Mouse (Mus musculus) embryonic facial prominence, embryonic 13.5 days (tissue): Measurements from ENCODE around the gene Ctf2. TPM values are rescaled to one million over a fixed set of nuclear protein-coding genes. Genes with fewer than 3 reads are reported as not detected.
"Not testable (repeated sequence)": the region's sequence is repeated elsewhere in the genome, so short reads cannot be mapped to it uniquely, and the experiment has no call there.

Experiments used
- ATAC-seq: fragments of 200-750 bp; cut with Nextera tagmentation; 2 replicates; pipeline ENCODE4 v1.8.0; 2017; ENCODE audit warnings: low read depth; ENCODE audit not compliant: insufficient number of reproducible peaks, insufficient read depth, low FRiP score, low TSS enrichment
- H3K27ac ChIP-seq: fragments of 300-500 bp; sonication (generic); 2 replicates; pipeline ENCODE4 v1.5.1; 2015; ENCODE audit warnings: moderate library complexity, mild to moderate bottlenecking, inconsistent platforms
- H3K27me3 ChIP-seq: fragments of 300-500 bp; sonication (generic); 2 replicates; pipeline ENCODE4 v1.6.1; 2015; ENCODE audit warnings: mild to moderate bottlenecking, inconsistent platforms
- H3K36me3 ChIP-seq: fragments of 300-500 bp; sonication (generic); 2 replicates; pipeline ENCODE4 v1.6.1; 2015; ENCODE audit warnings: mild to moderate bottlenecking, inconsistent platforms
- H3K4me1 ChIP-seq: fragments of 300-500 bp; sonication (generic); 2 replicates; pipeline ENCODE4 v1.6.1; 2015; ENCODE audit warnings: inconsistent platforms
- H3K4me2 ChIP-seq: fragments of 300-500 bp; sonication (generic); 2 replicates; pipeline ENCODE4 v1.6.1; 2015; ENCODE audit warnings: moderate library complexity, mild to moderate bottlenecking, inconsistent platforms
- H3K4me3 ChIP-seq: fragments of 300-500 bp; sonication (generic); 2 replicates; pipeline ENCODE4 v1.5.1; 2015; ENCODE audit warnings: mild to moderate bottlenecking, inconsistent platforms
- H3K9ac ChIP-seq: fragments of 300-500 bp; sonication (generic); 2 replicates; pipeline ENCODE4 v1.6.1; 2015; ENCODE audit warnings: mild to moderate bottlenecking, inconsistent platforms
- H3K9me3 ChIP-seq: fragments of 300-500 bp; sonication (generic); 2 replicates; pipeline ENCODE4 v1.6.1; 2016; ENCODE audit warnings: inconsistent platforms
- WGBS: fragments of 180-500 bp; shearing (Covaris S2); methylation state at CpG from one replicate; pipeline ENCODE4 v1.1.7; 2015; ENCODE audit warnings: mixed read lengths; 5-methylcytosine and 5-hydroxymethylcytosine counted together
- polyA plus RNA-seq: library from polyadenylated mRNA; unstranded; fragments of >200 nt; fragmentation: Nextera tagmentation; extraction: Ambion mirVana; gene quantifications from 2 replicates; pipeline ENCODE4 v1.2.1, GENCODE M21; 2015

The Ctf2 gene
- 0.60 and 0.69 TPM in 2 replicates for polyA plus RNA-seq

DNA sequence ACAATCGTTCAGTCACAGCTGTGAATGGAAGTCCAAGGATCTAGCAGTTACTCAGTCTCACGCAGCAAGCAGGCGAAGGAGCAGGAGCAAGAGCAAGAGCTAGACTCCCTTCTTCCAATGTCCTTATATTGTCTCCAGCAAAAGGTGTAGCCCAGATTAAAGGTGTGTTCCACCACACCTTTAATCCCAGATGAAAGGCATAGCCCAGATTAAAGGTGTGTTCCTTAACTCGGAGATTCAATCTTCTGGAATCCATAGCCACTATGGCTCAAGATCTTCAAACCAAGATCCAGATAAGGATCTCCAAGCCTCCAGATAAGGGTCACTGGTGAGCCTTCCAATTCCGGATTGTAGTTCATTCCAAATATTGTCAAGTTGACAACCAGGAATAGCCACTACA is at the start of gene Ctf2:
TSS of gene Ctf2 (minus strand) at position 101 of the 400 bp plus-strand sequence.
- H3K36me3 ChIP-seq, H3K4me3 ChIP-seq, H3K4me1 ChIP-seq, H3K9me3 ChIP-seq, H3K9ac ChIP-seq, H3K27ac ChIP-seq, H3K4me2 ChIP-seq, H3K27me3 ChIP-seq, ATAC-seq: not testable (repeated sequence)
- no CpG with 5 or more reads among the region's 5 CpGs for WGBS

DNA sequence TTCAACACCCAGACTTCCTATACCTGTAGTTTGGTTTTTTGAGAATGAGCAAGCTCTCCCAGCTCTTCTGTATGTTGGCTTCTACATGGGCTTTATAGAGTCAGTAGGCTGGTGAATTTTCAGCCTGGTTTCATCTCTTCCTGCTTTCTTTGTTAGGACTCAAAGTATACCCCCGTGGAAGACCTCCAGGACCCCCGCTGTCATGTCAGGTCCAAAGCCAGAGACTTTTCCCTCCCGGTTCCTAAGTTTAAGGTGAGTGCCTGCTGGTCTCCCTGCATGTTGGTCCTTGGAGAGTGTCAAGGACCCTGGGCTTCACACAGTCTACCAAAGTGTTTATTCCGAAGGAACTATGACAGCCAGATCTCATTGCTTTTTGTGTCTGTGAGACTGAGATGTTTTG is 46.4 kb upstream of the Ctf2 start:
- Histone ChIP-seq H3K4me1 (peaks cover 21% of the 10 kb centered on the region), H3K36me3 (peaks cover 44% of the 10 kb centered on the region), H3K4me2 (peak overlapping the region; percentile 89), H3K27me3 (no peaks in the 10 kb centered on the region), H3K27ac (no peak overlapping the region), H3K9ac (peak overlapping the region; percentile 92), H3K9me3 (no peaks in the 10 kb centered on the region), H3K4me3 (peak overlapping the region; percentile 80)
- ATAC-seq: no peak
- WGBS: 75% methylated on average over 4 of the region's 4 CpGs

DNA sequence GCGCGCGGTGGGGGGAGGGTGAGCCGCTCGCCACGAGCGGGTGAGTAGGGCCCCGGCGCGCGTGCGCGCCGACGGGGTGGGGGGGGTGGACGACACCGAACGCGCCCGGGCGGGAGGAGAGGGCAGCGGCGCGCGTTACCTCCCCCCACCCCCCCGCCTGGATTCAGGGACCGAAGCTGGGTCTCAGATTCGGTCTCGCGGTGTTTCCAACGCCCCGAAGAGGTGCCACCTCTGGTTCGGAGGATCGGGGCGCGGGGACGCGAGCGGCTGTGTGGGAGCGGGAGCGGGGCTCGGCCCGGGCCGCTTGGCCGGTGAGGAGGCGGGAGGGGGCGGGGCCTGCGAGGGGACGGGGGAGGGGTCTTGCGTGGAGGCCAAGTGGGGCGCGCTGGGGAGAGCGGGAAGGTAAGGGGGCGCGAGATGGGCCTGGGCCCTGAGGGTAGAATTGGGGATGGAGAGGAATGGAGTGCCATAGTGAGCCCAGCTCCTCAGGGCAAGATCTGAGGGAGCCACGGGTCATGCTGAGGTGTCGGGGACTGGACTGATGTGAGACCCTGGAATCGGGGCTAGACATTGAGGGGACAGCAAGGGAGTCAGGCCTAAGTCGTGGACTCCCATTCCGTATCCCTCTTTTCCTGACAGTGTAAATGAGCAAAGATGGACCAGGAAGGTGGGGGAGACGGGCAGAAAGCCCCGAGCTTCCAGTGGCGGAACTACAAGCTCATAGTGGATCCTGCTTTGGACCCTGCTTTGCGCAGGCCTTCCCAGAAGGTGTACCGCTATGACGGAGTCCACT is 45.7 kb upstream of the Ctf2 start:
- peak; percentile 32; the same call in 1 of the 2 replicates for ATAC-seq
- no peaks in the 10 kb centered on the region for H3K9me3 ChIP-seq
- peaks cover 21% of the 10 kb centered on the region for H3K4me1 ChIP-seq
- peak overlapping the region; percentile 98 for H3K27ac ChIP-seq
- peak overlapping the region; percentile 92 for H3K9ac ChIP-seq
- H3K4me3 ChIP-seq: peak overlapping the region; percentile 80
- peaks cover 39% of the 10 kb centered on the region for H3K36me3 ChIP-seq
- 2% methylated on average over 50 of the region's 66 CpGs for WGBS
- H3K27me3 ChIP-seq: no peaks in the 10 kb centered on the region
- H3K4me2 ChIP-seq: peak overlapping the region; percentile 89

DNA sequence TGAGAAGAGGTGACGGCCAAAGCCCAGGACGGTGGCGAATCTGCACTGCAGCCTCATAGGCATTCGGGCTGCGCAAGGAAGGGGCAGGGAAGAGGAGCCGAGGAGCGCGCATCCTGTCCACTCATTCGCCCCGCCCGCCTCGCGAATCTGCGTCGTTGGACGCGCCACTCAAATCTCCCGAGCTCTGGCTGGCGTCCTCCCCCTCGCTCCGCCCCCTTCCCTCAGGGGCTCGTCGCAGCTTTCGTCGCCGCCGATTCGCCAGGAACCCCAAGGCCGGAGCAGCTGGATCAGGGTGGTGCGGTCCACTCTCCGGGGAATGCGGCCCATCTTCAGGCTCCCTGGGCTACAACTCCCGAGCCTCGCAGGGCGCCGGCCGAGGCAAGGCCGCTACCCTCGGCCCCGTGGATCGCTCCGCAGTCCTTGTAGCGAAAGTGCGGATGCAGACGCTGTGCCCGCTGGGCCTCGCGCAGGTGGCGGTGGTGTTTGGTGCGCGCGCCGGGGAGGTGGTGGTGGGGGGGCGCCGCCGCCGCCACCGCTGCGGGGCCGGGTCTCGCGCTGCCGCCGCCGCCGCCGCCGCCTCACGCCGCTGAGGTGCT is 45.0 kb upstream of the Ctf2 start:
- Histone ChIP-seq H3K27me3 (no peaks in the 10 kb centered on the region), H3K4me2 (peak overlapping the region; percentile 89), H3K4me1 (peaks cover 21% of the 10 kb centered on the region), H3K9me3 (no peaks in the 10 kb centered on the region), H3K4me3 (peak overlapping the region; percentile 80), H3K27ac (peak overlapping the region; percentile 98), H3K36me3 (peaks cover 32% of the 10 kb centered on the region), H3K9ac (peak overlapping the region; percentile 92)
- peak; percentile 85 for ATAC-seq
- WGBS: under 1% methylated on average over 69 of the region's 70 CpGs

DNA sequence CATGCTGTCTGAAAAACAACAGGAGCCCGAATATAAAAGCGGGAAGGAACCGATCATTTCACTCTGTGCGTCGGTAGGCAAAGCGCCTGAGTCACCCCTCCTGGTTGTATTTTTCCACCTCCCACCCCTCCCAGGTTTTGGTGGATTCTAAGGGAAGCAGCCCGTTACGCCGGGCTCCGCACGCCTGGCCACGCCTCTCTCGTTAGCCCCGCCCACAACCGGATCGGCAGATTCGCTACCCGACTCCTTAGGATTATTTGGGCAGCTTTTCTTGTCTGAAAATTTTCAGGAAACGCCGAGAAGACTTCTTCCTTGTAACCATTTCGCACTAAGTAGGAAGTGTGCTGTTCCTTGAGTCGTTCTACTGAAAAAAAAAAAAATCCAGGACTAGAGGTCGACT is 44.5 kb upstream of the Ctf2 start, which contains the start of gene Setd1a:
TSS of gene Setd1a (plus strand) at position 245 of the 400 bp plus-strand sequence.
- ATAC-seq: peak; percentile 34; the same call in 1 of the 2 replicates
- peak within 1 kb of the TSS; percentile 89 for H3K4me2 ChIP-seq
- peaks cover 27% of the 10 kb centered on the region for H3K36me3 ChIP-seq
- no peaks in the 10 kb centered on the region for H3K9me3 ChIP-seq
- H3K4me1 ChIP-seq: peaks cover 21% of the 10 kb centered on the region
- H3K9ac ChIP-seq: peak within 1 kb of the TSS; percentile 92
- no peaks in the 10 kb centered on the region for H3K27me3 ChIP-seq
- peak within 1 kb of the TSS; percentile 80 for H3K4me3 ChIP-seq
- under 1% methylated on average over 23 of the region's 23 CpGs for WGBS
- H3K27ac ChIP-seq: peak within 1 kb of the TSS; percentile 98

DNA sequence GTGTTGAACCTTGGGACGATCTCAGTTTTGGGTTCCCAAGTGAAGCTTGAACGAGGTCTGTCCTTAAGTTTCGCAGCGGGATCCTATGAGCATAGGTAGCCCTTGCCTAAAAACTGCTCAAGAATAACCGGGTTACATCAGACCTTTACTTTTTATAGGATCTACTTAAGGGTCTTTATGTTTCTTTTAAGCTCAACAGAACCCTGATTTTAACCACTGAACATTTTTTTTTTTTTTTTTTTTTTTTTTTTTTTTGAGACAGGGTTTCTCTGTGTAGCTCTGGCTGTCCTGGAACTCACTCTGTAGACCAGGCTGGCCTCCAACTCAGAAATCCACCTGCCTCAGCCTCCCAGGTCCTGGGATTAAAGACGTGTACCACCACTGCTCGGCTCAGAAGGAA is 43.9 kb upstream of the Ctf2 start:
- not testable (repeated sequence) for ATAC-seq, H3K27me3 ChIP-seq, H3K9me3 ChIP-seq
- peaks cover 27% of the 10 kb centered on the region for H3K4me1 ChIP-seq
- WGBS: 69% methylated on average over 7 of the region's 7 CpGs
- peaks cover 21% of the 10 kb centered on the region for H3K36me3 ChIP-seq
- peak overlapping the region; percentile 80 for H3K4me3 ChIP-seq
- H3K9ac ChIP-seq: peak overlapping the region; percentile 92
- H3K27ac ChIP-seq: peak overlapping the region; percentile 98
- peak overlapping the region; percentile 89 for H3K4me2 ChIP-seq

DNA sequence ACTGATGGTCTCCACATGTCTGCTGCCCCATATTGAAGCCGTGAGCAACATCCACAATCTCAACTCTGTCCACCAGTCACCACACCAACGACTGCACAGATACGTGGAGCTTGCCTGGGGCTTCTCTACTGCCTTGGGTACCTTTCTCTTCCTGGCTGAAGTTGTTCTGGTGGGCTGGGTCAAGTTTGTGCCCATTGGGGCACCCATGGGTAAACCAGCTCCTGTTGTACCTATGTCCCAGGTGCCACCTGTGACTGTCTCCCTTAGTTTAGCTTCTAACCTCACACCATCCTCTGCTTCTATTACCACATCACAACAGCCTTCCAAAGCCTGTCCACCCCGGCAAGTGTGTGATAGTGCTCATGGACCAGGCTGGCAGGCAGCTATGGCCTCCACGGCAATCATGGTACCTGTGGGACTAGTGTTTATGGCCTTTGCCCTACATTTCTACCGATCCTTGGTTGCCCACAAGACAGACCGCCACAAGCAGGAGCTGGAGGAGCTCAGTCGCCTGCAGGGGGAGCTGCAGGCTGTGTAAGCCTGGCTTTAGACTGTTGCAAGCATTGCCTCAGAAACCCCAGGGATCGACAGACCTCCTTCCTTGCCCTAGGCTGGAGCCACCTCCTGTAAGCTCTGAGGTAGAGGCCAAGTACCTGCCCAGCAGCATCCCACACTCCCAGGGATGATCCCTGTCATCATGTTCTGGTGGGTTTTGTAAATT is 41.9 kb upstream of the Ctf2 start:
- H3K4me3 ChIP-seq: no peak overlapping the region
- H3K9me3 ChIP-seq: no peaks in the 10 kb centered on the region
- no peak overlapping the region for H3K4me2 ChIP-seq
- WGBS: 39% methylated on average over 9 of the region's 9 CpGs
- H3K36me3 ChIP-seq: 0 out of 2 replicates have a peak, but pooled peaks cover 5% of the 10 kb centered on the region
- no peak overlapping the region for H3K27ac ChIP-seq
- no peak for ATAC-seq
- H3K27me3 ChIP-seq: no peaks in the 10 kb centered on the region
- peaks cover 36% of the 10 kb centered on the region for H3K4me1 ChIP-seq
- H3K9ac ChIP-seq: no peak overlapping the region

DNA sequence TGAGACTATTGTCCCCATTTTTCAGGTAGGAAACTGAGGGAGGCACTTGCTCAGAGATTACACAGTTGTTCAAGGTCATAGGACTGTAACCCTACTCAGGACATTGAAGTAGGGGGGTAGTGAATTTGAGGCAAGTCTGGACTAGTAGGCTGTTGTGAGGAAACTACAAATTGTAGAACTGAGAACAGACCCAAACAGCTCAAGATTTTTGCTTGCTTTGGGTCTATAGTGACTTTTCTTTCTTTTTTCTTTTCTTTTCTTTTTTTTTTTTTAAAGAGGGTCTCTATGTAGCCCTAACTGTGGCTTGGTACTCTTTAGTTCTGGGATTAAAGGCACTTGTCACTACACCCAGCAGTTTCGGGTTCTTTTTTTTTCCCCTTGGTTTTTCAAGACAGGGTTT is 40.6 kb upstream of the Ctf2 start:
- Histone ChIP-seq H3K9ac (no peak overlapping the region), H3K4me2 (no peak overlapping the region), H3K27me3 (no peaks in the 10 kb centered on the region), H3K36me3 (peaks cover 11% of the 10 kb centered on the region), H3K27ac (no peak overlapping the region), H3K4me1 (peaks cover 36% of the 10 kb centered on the region), H3K9me3 (no peaks in the 10 kb centered on the region), H3K4me3 (no peak overlapping the region)
- no peak for ATAC-seq
- 94% methylated on average over 1 of the region's 1 CpGs for whole genome bisulfite sequencing

DNA sequence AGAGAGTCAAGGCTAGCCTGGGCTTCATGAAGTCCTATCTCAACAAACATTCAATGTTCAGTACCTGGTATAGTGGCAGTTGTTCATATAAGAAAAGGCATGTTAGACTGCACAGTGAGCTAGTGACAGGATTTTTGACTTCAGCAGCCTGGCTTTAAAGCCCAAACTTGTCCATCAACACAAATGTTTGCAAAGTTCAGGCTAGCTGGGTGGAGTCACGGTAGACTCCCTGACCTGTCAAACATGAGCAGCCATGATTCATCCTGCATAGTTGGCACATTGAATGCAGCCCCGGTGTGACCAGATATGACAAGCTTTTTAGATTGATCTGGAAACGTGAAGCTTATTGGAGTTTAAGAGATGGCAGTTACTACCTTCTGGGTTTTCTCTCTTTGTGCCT is 40.1 kb upstream of the Ctf2 start:
- 68% methylated on average over 3 of the region's 3 CpGs for WGBS
- H3K9me3 ChIP-seq: no peaks in the 10 kb centered on the region
- H3K27me3 ChIP-seq: no peaks in the 10 kb centered on the region
- no peak for ATAC-seq
- H3K36me3 ChIP-seq: peaks cover 15% of the 10 kb centered on the region
- no peak overlapping the region for H3K4me2 ChIP-seq
- no peak overlapping the region for H3K4me3 ChIP-seq
- no peak overlapping the region for H3K9ac ChIP-seq
- no peak overlapping the region for H3K27ac ChIP-seq
- H3K4me1 ChIP-seq: peaks cover 36% of the 10 kb centered on the region

DNA sequence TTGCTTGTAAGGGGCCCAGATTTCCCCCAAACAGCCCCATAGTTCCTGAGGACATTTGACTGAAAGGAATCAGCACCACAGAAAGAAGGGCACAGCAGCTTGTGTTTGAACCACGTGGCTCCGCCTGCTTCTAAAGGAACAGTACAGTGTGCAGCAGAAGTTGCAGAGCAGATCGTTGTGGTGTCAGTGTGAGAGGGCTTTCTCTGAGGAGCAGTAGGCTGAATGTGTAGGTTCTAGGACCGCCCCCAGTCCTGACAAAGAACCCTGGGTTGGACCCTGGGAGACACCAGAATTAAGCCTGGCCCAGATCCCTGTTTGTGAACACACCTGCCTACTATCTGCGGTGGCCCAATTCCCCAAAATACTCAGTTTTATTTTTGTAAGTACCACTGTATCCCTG is 39.3 kb upstream of the Ctf2 start:
- peak overlapping the region; percentile 92; the same call in 1 of the 2 replicates for H3K9ac ChIP-seq
- peak overlapping the region; percentile 63; the same call in 1 of the 2 replicates for H3K4me3 ChIP-seq

More for the DNA sequence above, 39.3 kb upstream of the Ctf2 start:
- Histone ChIP-seq H3K27me3 (no peaks in the 10 kb centered on the region), H3K27ac (0 out of 2 replicates have a peak overlapping the region, but pooled peaks have one; percentile 94), H3K9me3 (no peaks in the 10 kb centered on the region), H3K4me2 (peak overlapping the region; percentile 93), H3K4me1 (peaks cover 36% of the 10 kb centered on the region), H3K36me3 (peaks cover 23% of the 10 kb centered on the region)
- ATAC-seq: no peak
- 70% methylated on average over 5 of the region's 5 CpGs for WGBS
